Mouse (Mus musculus) C2C12 (cell line): ENCODE results near the gene Dock4.

Source experiments
- CEBPB ChIP-seq: IDR thresholded peaks from one replicate; pipeline ENCODE4 v1.6.1; 2011; ENCODE audit warnings: low read depth, mild to moderate bottlenecking, control low read depth, moderate library complexity
- CTCF ChIP-seq: IDR thresholded peaks from one replicate; pipeline ENCODE4 v1.5.1; 2011; ENCODE audit not compliant: control insufficient read depth, insufficient read depth, insufficient read length
- FOSL1 ChIP-seq: IDR thresholded peaks from one replicate; pipeline ENCODE4 v1.8.0; 2011; ENCODE audit warnings: mild to moderate bottlenecking, low read length; ENCODE audit not compliant: poor library complexity, insufficient read depth, severe bottlenecking
- MAX ChIP-seq: IDR thresholded peaks from one replicate; pipeline ENCODE4 v1.6.1; 2011; ENCODE audit warnings: mild to moderate bottlenecking, control low read depth
- MYOD1 ChIP-seq: IDR thresholded peaks from one replicate; pipeline ENCODE4 v1.6.1; 2011; ENCODE audit warnings: low read depth; ENCODE audit not compliant: control insufficient read depth, insufficient read length

DNA sequence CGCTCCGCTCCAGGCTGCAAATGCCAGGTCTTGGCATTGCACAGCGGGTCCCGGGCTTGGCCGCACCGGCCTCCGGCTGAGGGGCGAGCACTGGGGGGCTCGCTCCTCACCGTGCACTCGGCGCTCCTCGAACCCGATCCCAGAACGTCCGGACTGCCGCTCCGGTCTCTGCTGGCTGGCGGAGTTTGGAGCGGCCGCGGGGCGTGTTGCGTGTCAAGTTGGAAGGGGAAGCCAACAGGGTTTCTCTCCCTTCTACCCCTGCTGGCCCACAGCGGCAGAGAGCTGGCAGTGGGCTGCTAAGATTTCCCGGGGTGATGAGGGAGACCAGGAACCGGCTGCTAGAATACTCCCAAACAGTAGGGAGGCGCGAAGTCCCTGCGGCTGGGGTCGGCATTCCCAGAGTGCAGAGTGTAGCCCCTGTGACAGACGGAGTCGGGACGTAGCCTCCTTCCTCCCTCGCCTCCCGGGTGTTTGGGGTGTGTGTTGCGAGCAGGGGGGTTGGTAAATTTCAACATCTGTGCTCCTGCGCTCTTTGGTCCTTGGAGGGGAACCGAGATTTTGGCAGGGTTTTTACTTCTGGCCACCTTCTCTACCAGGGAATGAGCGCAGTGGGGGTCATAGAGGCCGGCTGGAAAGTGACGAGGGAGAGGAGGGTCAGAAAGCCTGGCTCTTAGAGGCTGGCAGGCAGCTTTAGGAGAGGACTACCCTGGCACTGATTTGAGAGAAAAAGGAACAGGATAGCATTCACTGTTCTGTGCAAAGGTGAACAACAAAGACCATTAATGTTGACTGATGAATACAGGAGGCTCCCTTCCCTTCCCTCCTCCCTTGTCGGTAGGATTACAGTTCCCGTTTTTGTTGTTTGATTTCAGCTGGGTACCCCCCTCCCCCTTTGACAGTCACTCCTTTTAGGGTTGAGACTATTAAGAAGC lies 964 bp downstream of the Dock4 start:
- TF ChIP-seq CEBPB (no peak), CTCF (no peak), MAX (no peak), FOSL1 (no peak), MYOD1 (no peak)
